Mouse (Mus musculus): ENCODE data around the gene Twist1.

The Twist1 gene

DNA sequence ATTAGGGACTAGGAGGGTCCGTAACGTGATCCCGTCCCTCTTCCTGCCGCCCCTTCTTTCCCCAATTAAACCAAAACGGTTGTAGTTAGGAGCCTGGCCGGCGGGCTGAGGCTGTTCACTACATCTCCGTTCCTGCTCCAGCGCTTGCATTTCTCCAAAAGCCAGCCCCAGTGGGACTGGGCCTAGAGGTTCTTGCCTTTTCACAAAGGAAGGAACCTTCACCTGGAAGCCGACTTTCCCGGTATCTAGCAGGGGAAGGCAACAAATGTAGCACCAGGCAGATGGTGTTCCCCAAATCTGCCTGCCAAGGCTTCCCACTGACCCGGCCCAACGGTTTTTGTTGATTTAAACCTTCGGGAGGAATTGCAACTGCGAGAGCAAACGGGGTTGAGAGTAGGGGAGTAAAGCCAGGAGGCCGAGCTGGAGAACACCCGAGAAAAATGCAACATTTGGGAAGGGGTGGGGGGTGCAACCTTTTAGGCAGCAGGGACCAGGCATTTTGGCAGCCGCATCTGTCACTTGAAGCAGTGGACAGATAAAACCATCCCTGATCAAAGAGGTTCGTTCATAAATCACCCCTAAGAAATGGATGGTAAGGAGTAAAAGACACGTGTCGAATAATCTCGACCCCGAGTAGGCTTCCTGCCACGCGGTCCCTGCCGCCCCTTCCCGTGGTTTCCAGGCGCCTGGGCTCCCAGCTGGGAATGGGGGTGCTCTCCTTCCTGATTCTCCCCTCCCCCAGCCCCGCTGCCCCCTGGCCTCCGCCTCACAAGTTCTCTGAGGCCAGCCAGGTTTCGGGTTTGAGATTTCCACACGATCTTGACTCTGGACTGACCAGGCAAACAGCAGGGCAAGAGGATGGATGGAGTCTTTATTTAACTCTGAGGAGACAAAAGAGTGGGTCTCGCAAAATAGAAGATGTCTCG lies 9.3 kb downstream of the Twist1 start:
- DNase-seq = no peak

DNA sequence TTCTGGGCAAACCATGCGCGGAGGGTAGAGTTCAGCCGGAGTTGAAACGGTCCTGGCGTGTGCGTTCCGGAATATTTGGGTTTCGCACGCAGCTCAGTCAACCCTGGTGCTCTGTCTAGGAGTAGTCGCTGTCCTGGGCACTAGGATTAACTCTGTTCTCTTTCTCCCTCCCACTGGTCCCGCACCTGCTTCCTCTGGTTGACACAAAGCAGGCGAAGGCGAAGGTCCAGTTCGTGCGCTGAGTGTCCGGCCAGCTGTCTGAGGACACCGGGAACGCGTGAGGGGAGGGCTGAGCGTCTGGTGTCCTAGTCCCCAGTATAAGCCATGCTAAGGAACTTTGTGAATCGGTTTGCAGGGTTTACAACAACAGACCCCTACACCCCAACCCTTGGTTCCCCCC lies 10.0 kb downstream of the Twist1 start:
- no peak for DNase-seq

- no peak for DNase-seq
Measured at GRCm38 (mm10) chr12:33968041-33968897, 10.8 kb downstream of the Twist1 start.

DNA sequence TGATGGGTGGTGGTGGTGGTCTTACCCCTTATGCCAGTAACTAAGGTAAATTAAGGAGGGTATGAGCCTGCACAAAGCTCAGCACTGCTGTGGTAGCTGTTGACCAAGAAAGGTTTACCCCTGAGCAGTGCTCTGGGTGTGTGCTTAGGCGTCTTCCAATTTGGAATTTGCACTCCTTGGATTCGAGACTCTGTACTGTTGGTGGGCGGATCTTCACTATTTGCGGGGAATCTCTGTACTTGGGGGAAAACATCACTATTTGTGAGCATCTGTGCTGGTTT lies 11.4 kb downstream of the Twist1 start:
- no peak for DNase-seq

GRCm38 (mm10) chr12:33980159-33980558 lies 22.7 kb downstream of the Twist1 start:
- no peak for DNase-seq

DNA sequence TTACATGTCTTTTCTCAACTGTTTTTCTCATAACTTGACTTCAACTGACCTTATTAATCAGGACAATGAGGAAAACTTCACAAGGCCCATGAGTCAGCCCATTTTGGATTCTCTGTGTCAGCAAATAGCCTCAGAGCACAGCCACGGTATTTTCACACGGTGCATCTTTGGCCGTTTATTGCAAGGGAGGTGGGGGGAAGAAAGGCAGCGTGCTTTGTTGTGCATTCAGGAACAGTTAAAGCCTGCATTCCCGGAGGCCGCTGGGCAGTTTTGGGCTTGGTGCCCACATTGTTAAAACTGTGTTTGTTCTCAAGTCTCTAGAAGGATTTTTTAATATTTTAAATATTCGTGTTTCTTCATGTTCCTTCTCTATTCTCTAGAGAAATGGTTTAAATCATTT lies 24.0 kb downstream of the Twist1 start:
- DNase-seq = no peak

DNA sequence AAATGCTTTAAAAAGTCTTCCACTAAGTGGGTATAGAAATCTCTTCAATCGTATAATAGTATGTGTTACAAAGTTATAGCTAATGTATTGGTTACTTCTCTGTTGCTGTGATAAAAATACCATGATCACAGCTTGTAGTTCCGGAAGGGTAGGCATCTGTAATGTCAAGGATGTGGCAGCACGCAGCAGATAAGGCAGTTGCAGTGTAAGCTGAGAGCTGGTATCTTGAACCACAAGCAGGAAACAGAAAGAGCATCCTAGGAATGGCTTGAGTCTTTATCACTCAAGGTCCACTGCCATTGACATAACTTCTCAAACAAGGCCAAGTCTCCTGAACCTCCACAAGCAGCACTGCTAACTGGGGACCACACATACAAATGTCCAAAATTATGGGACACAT lies 35.7 kb downstream of the Twist1 start:
- no peak for DNase-seq
